Mouse (Mus musculus) inflammation-experienced regulatory T-cells, adult 6 months (primary cell): ENCODE measurements around the gene Hydin. TPM values are rescaled to one million over a fixed set of nuclear protein-coding genes. Genes with fewer than 3 reads are reported as not detected.
"Not testable (repeated sequence)": the region's sequence is repeated elsewhere in the genome, so short reads cannot be mapped to it uniquely, and the experiment has no call there.

ENCODE experiments used
- ATAC-seq: one replicate; pipeline ENCODE4 v1.8.0; 2017
- polyA plus RNA-seq, 3 experiments: library from polyadenylated mRNA; unstranded; fragments of 100-300 nt; shearing (Covaris generic); gene quantifications; one replicate each; pipeline ENCODE4 v1.2.1; 2017

Hydin gene
- polyA plus RNA-seq, 3 experiments from 2014 or later, result 0.20 TPM; not detected in 2

- ATAC-seq, result no peak
These were observed 190.6 kb downstream of the Hydin start for GRCm38 (mm10) chr8:110457424-110457823.

- no peak for ATAC-seq
These were observed 195.9 kb downstream of the Hydin start for GRCm38 (mm10) chr8:110462627-110463208.

GRCm38 (mm10) chr8:110463773-110464460 lies 197.1 kb downstream of the Hydin start:
- ATAC-seq, result no peak

- no peak for ATAC-seq
These were observed 198.8 kb downstream of the Hydin start for GRCm38 (mm10) chr8:110465606-110466005.

GRCm38 (mm10) chr8:110477256-110477655 lies 210.5 kb downstream of the Hydin start:
- no peak for ATAC-seq

- no peak for ATAC-seq
These were observed 211.8 kb downstream of the Hydin start for GRCm38 (mm10) chr8:110478576-110478975.

GRCm38 (mm10) chr8:110479401-110479800 lies 212.6 kb downstream of the Hydin start:
- ATAC-seq, result no peak

GRCm38 (mm10) chr8:110482275-110482674 lies 215.5 kb downstream of the Hydin start:
- no peak for ATAC-seq

GRCm38 (mm10) chr8:110485234-110485633 lies 218.5 kb downstream of the Hydin start:
- ATAC-seq, result no peak

- ATAC-seq, result no peak
These were observed 219.2 kb downstream of the Hydin start for GRCm38 (mm10) chr8:110486020-110486419.

GRCm38 (mm10) chr8:110487644-110488043 lies 220.9 kb downstream of the Hydin start:
- no peak for ATAC-seq

GRCm38 (mm10) chr8:110489344-110489743 lies 222.6 kb downstream of the Hydin start:
- ATAC-seq, result no peak

- no peak for ATAC-seq
These were observed 224.3 kb downstream of the Hydin start for GRCm38 (mm10) chr8:110491118-110491517.

- ATAC-seq, result no peak
These were observed 229.5 kb downstream of the Hydin start for GRCm38 (mm10) chr8:110496286-110496685.

GRCm38 (mm10) chr8:110500253-110500652 lies 233.5 kb downstream of the Hydin start:
- no peak for ATAC-seq

GRCm38 (mm10) chr8:110500661-110501060 lies 233.9 kb downstream of the Hydin start:
- ATAC-seq, result no peak

GRCm38 (mm10) chr8:110501330-110501729 lies 234.6 kb downstream of the Hydin start:
- no peak for ATAC-seq

GRCm38 (mm10) chr8:110502880-110503279 lies 236.1 kb downstream of the Hydin start:
- ATAC-seq, result no peak

GRCm38 (mm10) chr8:110508766-110509165 lies 242.0 kb downstream of the Hydin start:
- no peak for ATAC-seq

- no peak for ATAC-seq
These were observed 253.0 kb downstream of the Hydin start for GRCm38 (mm10) chr8:110519790-110520189.

- no peak for ATAC-seq
These were observed 255.1 kb downstream of the Hydin start for GRCm38 (mm10) chr8:110521851-110522250.

GRCm38 (mm10) chr8:110522495-110522894 lies 255.7 kb downstream of the Hydin start:
- ATAC-seq, result not testable (repeated sequence)

GRCm38 (mm10) chr8:110522985-110523384 lies 256.2 kb downstream of the Hydin start:
- ATAC-seq, result no peak

GRCm38 (mm10) chr8:110525229-110525628 lies 258.5 kb downstream of the Hydin start:
- ATAC-seq, result no peak
